Mouse (Mus musculus): Measurements from ENCODE around the gene Dnm3. TPM values are rescaled to one million over a fixed set of nuclear protein-coding genes. Genes with fewer than 3 reads are reported as not detected.

The Dnm3 gene
- polyA plus RNA-seq, 1 experiment from 2014 or later = 30.4 TPM

GRCm38 (mm10) chr1:162009086-162009485 is 468.7 kb downstream of the Dnm3 start:
- no peak overlapping the region for H3K27ac ChIP-seq (replicated peaks)
- H3K9ac ChIP-seq (replicated peaks) = no peak overlapping the region
- H3K4me2 ChIP-seq (replicated peaks) = no peak overlapping the region
- H3K27me3 ChIP-seq = no peaks in the 10 kb centered on the region
- H3K4me3 ChIP-seq = no peak overlapping the region
- H3K9me3 ChIP-seq = no peaks in the 10 kb centered on the region
- peaks cover 3% of the 10 kb centered on the region; the same call in 1 of the 2 replicates for H3K36me3 ChIP-seq
- peaks cover 11% of the 10 kb centered on the region for H3K4me1 ChIP-seq
- WGBS = 82% methylated on average over 8 of the region's 8 CpGs
- no peak for ATAC-seq (replicated peaks)

- Histone ChIP-seq H3K27me3 (no peaks in the 10 kb centered on the region), H3K9ac (replicated peaks) (no peak overlapping the region), H3K4me1 (peaks cover 15% of the 10 kb centered on the region), H3K9me3 (no peaks in the 10 kb centered on the region), H3K36me3 (peaks cover 3% of the 10 kb centered on the region; the same call in 1 of the 2 replicates), H3K27ac (replicated peaks) (no peak overlapping the region), H3K4me2 (replicated peaks) (no peak overlapping the region), H3K4me3 (no peak overlapping the region)
- WGBS = 44% methylated on average over 8 of the region's 8 CpGs
- no peak for ATAC-seq (replicated peaks)
Observed at GRCm38 (mm10) chr1:162008631-162009067, 469.2 kb downstream of the Dnm3 start.

DNA sequence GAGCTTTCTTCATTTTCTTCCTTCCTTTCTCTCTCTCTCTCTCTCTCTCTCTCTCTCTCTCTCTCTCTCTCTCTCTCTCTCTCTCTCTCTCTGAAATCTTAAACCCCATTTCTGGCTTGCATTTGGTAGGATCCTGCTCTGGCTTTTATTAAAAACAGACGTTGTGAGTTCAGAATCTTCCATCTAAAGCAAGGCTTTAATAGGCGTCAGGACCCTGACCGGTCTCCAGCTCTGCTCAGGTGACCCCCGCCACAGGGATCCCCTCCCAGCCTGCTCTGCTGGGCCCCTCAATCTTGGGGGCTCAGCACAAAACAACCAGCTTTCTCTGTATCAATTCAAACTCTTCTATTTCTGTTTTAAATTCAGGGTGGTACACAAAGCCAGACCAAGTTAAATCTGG is 469.6 kb downstream of the Dnm3 start:
- no peak overlapping the region for H3K9ac ChIP-seq (replicated peaks)
- no peaks in the 10 kb centered on the region for H3K9me3 ChIP-seq
- WGBS = 63% methylated on average over 4 of the region's 4 CpGs
- no peak overlapping the region for H3K27ac ChIP-seq (replicated peaks)
- peaks cover 17% of the 10 kb centered on the region for H3K4me1 ChIP-seq
- H3K27me3 ChIP-seq = no peaks in the 10 kb centered on the region
- ATAC-seq (replicated peaks) = no peak
- no peak overlapping the region for H3K4me3 ChIP-seq
- no peak overlapping the region for H3K4me2 ChIP-seq (replicated peaks)
- peaks cover 3% of the 10 kb centered on the region; the same call in 1 of the 2 replicates for H3K36me3 ChIP-seq

DNA sequence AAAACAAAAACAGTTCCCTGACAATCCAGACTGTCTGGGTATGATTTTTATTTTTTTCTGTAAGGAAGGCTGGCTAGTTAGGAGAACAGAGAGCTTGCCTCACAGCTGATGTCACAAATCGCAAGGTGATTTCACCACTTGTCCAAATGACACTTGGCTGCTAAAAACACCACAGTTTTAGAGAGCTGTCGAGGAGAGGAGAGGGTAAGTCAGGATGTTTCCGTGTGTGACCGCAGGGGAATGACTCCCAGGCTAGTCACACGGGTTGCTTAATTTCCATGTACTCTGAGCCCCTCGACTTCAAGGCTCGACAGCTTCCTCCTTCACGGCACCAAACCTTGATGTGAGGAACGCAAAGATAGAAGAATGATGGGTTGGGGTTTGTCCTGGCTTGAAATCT is 471.7 kb downstream of the Dnm3 start:
- Histone ChIP-seq H3K9me3 (no peaks in the 10 kb centered on the region), H3K27ac (replicated peaks) (no peak overlapping the region), H3K4me1 (peaks cover 17% of the 10 kb centered on the region), H3K4me2 (replicated peaks) (no peak overlapping the region), H3K27me3 (no peaks in the 10 kb centered on the region), H3K9ac (replicated peaks) (no peak overlapping the region), H3K4me3 (no peak overlapping the region), H3K36me3 (peaks cover 3% of the 10 kb centered on the region; the same call in 1 of the 2 replicates)
- 92% methylated on average over 9 of the region's 9 CpGs for WGBS
- no peak for ATAC-seq (replicated peaks)

GRCm38 (mm10) chr1:162004821-162005770 is 472.7 kb downstream of the Dnm3 start:
- no peak overlapping the region for H3K4me2 ChIP-seq (replicated peaks)
- no peaks in the 10 kb centered on the region for H3K27me3 ChIP-seq
- no peak overlapping the region for H3K4me3 ChIP-seq
- H3K27ac ChIP-seq (replicated peaks) = no peak overlapping the region
- H3K36me3 ChIP-seq = no peaks in the 10 kb centered on the region
- 60% methylated on average over 23 of the region's 23 CpGs for WGBS
- ATAC-seq (replicated peaks) = no peak; the same call in 1 of the 2 replicates
- H3K9me3 ChIP-seq = no peaks in the 10 kb centered on the region
- peaks cover 17% of the 10 kb centered on the region for H3K4me1 ChIP-seq
- H3K9ac ChIP-seq (replicated peaks) = no peak overlapping the region

DNA sequence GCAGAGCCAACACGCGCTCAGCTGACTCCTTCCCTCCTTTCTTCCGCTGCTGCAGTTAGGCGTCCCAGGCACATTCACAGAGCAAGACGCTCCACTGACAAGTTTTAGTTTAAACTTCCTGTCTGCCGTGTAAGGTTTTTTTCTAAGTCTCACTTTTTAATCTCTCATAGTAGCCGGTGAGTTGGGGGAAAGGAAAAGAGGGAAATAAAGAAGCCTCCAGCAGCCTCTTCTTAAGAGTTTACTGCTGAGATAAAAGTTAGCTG is 473.4 kb downstream of the Dnm3 start:
- H3K4me2 ChIP-seq (replicated peaks) = no peak overlapping the region
- no peak for ATAC-seq (replicated peaks)
- no peak overlapping the region for H3K27ac ChIP-seq (replicated peaks)

GRCm38 (mm10) chr1:162003729-162004517 is 473.9 kb downstream of the Dnm3 start:
- Histone ChIP-seq H3K9ac (replicated peaks) (no peak overlapping the region), H3K36me3 (no peaks in the 10 kb centered on the region), H3K27ac (replicated peaks) (no peak overlapping the region), H3K9me3 (no peaks in the 10 kb centered on the region), H3K27me3 (no peaks in the 10 kb centered on the region), H3K4me2 (replicated peaks) (no peak overlapping the region), H3K4me1 (peaks cover 24% of the 10 kb centered on the region), H3K4me3 (no peak overlapping the region)
- WGBS = 33% methylated on average over 14 of the region's 14 CpGs
- no peak for ATAC-seq (replicated peaks)

More for the DNA sequence above, 473.4 kb downstream of the Dnm3 start:
- Histone ChIP-seq H3K36me3 (no peaks in the 10 kb centered on the region), H3K4me3 (no peak overlapping the region), H3K9me3 (no peaks in the 10 kb centered on the region), H3K4me1 (peaks cover 21% of the 10 kb centered on the region), H3K27me3 (no peaks in the 10 kb centered on the region), H3K9ac (replicated peaks) (no peak overlapping the region)
- WGBS = 18% methylated on average over 7 of the region's 7 CpGs

GRCm38 (mm10) chr1:162001328-162001727 is 476.5 kb downstream of the Dnm3 start:
- no peaks in the 10 kb centered on the region for H3K36me3 ChIP-seq
- H3K27me3 ChIP-seq = no peaks in the 10 kb centered on the region
- no peaks in the 10 kb centered on the region for H3K9me3 ChIP-seq
- no peak overlapping the region for H3K27ac ChIP-seq (replicated peaks)
- H3K4me1 ChIP-seq = peaks cover 24% of the 10 kb centered on the region
- WGBS = 74% methylated on average over 8 of the region's 8 CpGs
- no peak overlapping the region for H3K9ac ChIP-seq (replicated peaks)
- no peak overlapping the region for H3K4me3 ChIP-seq
- ATAC-seq (replicated peaks) = no peak
- no peak overlapping the region for H3K4me2 ChIP-seq (replicated peaks)

- ATAC-seq (replicated peaks) = peak; percentile 92
- Histone ChIP-seq H3K27ac (replicated peaks) (peak overlapping the region; percentile 68), H3K4me3 (no peak overlapping the region), H3K4me2 (replicated peaks) (peak overlapping the region; percentile 35), H3K27me3 (no peaks in the 10 kb centered on the region), H3K36me3 (no peaks in the 10 kb centered on the region), H3K9me3 (no peaks in the 10 kb centered on the region), H3K4me1 (peaks cover 21% of the 10 kb centered on the region), H3K9ac (replicated peaks) (peak overlapping the region; percentile 33; the same call in 1 of the 2 replicates)
- under 1% methylated on average over 4 of the region's 4 CpGs for WGBS
Observed at GRCm38 (mm10) chr1:161999882-162000371, 477.9 kb downstream of the Dnm3 start.

- Histone ChIP-seq H3K27me3 (no peaks in the 10 kb centered on the region), H3K4me2 (replicated peaks) (no peak overlapping the region), H3K9ac (replicated peaks) (0 out of 2 replicates have a peak overlapping the region, but pooled peaks have one; percentile 26), H3K4me3 (no peak overlapping the region), H3K27ac (replicated peaks) (peak overlapping the region; percentile 35; the same call in 1 of the 2 replicates), H3K36me3 (no peaks in the 10 kb centered on the region), H3K4me1 (peaks cover 16% of the 10 kb centered on the region), H3K9me3 (no peaks in the 10 kb centered on the region)
- WGBS = 36% methylated on average over 5 of the region's 5 CpGs
- ATAC-seq (replicated peaks) = peak; percentile 29; the same call in 1 of the 2 replicates
Observed at GRCm38 (mm10) chr1:161999338-161999737, 478.5 kb downstream of the Dnm3 start.

- Histone ChIP-seq H3K4me2 (replicated peaks) (no peak overlapping the region), H3K4me1 (peaks cover 10% of the 10 kb centered on the region), H3K27ac (replicated peaks) (no peak overlapping the region), H3K4me3 (no peak overlapping the region), H3K9me3 (no peaks in the 10 kb centered on the region), H3K36me3 (no peaks in the 10 kb centered on the region), H3K27me3 (no peaks in the 10 kb centered on the region), H3K9ac (replicated peaks) (no peak overlapping the region)
- 79% methylated on average over 4 of the region's 4 CpGs for WGBS
- no peak for ATAC-seq (replicated peaks)
Observed at GRCm38 (mm10) chr1:161998781-161999180, 479.1 kb downstream of the Dnm3 start.

DNA sequence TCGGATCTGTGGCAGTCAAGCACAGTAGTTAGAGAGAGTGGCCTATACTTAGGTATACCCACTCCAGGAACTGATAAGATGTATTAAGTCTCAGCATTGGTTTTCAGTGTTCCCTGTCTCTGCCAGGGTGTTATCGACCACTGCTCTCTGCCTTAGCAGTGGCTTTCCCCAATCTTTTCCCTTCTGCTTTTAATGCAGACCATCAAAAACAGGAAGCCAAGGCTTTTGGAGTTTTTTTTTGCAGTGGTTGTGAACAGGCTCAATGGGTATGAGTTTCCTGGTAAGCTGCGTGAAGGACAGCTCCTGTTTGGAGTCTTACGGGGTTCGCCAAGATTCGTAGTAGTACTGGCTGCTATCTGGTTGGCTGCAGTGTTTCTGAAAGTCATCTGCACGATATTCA is 485.4 kb downstream of the Dnm3 start:
- Histone ChIP-seq H3K36me3 (no peaks in the 10 kb centered on the region), H3K27ac (replicated peaks) (no peak overlapping the region), H3K4me2 (replicated peaks) (no peak overlapping the region), H3K27me3 (no peaks in the 10 kb centered on the region), H3K4me1 (no peaks in the 10 kb centered on the region), H3K4me3 (no peak overlapping the region), H3K9ac (replicated peaks) (no peak overlapping the region), H3K9me3 (no peaks in the 10 kb centered on the region)
- ATAC-seq (replicated peaks) = no peak
- WGBS = 94% methylated on average over 7 of the region's 7 CpGs
